In genomic region chr13:106100239-106100638, GRCm38 (mm10) we compare ENCODE assay signal across 34 mouse cellular contexts.
"Had no signal": no experiment of that assay in that cellular context is flagged by ENCODE, and none has a peak within 500 bp of the region (broad histone marks: within the 10 kb centered on the region; RNA-seq: fewer than 3 reads in every experiment).

No protein-coding gene starts in this region.

- DNase-seq: heart, postnatal 10 days; heart, postnatal 14 days; heart, postnatal 36 days; heart, postnatal 4 days; kidney, adult 11 months; kidney, adult 18-20 months; kidney, adult 2 months; kidney, adult 8-10 months; kidney, adult 9 months; kidney, postnatal 10 days; kidney, postnatal 14 days; kidney, postnatal 25 days; kidney, postnatal 36 days; kidney, postnatal 4 days; layer of hippocampus, adult 9-11 months; layer of hippocampus, postnatal 36 days had no signal

- H3K27ac ChIP-seq: heart, embryonic 10.5 days; heart, embryonic 13.5 days; heart, embryonic 15.5 days; hindbrain, embryonic 10.5 days; hindbrain, embryonic 12.5 days; hindbrain, embryonic 13.5 days; hindbrain, embryonic 14.5 days; hindbrain, embryonic 15.5 days; hindbrain, postnatal 0 days; intestine, embryonic 15.5 days; kidney, embryonic 15.5 days; kidney, postnatal 0 days; layer of hippocampus, adult 2 months had no signal

- H3K4me3 ChIP-seq: heart, embryonic 10.5 days; heart, embryonic 12.5 days; heart, embryonic 13.5 days; heart, embryonic 15.5 days; hindbrain, embryonic 10.5 days; hindbrain, embryonic 12.5 days; hindbrain, embryonic 13.5 days; hindbrain, embryonic 15.5 days; intestine, embryonic 15.5 days; kidney, embryonic 15.5 days; layer of hippocampus, adult 2 months had no signal

- ATAC-seq: hindbrain, embryonic 16.5 days; hindbrain, postnatal 0 days; inflammation-experienced regulatory T-cells, adult 6 months; intestine, embryonic 15.5 days; intestine, embryonic 16.5 days; intestine, postnatal 0 days had no signal
